Mouse (Mus musculus) G1E (cell line): ENCODE measurements at regions not wholly inside any gene's neighbourhood (a gene's known extent, or its start where the extent isn't known, plus 50 kb on each side); places are given as distances from the start of the nearest gene placed in this dataset.

ENCODE experiments used
- CTCF ChIP-seq: IDR thresholded peaks from 2 replicates; pipeline ENCODE4 v1.5.1; 2012; ENCODE audit warnings: low read depth, low read length, inconsistent platforms, mixed read lengths
- GATA2 ChIP-seq: IDR thresholded peaks from 2 replicates; pipeline ENCODE4 v1.6.1; 2012; ENCODE audit warnings: low read depth, low read length, inconsistent platforms, borderline replicate concordance
- POLR2AphosphoS5 ChIP-seq: IDR thresholded peaks from 2 replicates; pipeline ENCODE4 v1.6.1; 2012; ENCODE audit warnings: low read depth, low read length, inconsistent platforms; ENCODE audit not compliant: insufficient replicate concordance
- TAL1 ChIP-seq: conservative IDR thresholded peaks from 2 replicates; pipeline ENCODE4 v1.6.1; 2012; ENCODE audit warnings: low read depth, low read length, inconsistent platforms, mixed read lengths

GRCm38 (mm10) chr3:61188662-61189061, 172.8 kb upstream of the Rap2b start:
- no peak for TF ChIP-seq TAL1
- TF ChIP-seq CTCF: no peak
- no peak for TF ChIP-seq POLR2AphosphoS5
- no peak for TF ChIP-seq GATA2
